In the genomic region with DNA sequence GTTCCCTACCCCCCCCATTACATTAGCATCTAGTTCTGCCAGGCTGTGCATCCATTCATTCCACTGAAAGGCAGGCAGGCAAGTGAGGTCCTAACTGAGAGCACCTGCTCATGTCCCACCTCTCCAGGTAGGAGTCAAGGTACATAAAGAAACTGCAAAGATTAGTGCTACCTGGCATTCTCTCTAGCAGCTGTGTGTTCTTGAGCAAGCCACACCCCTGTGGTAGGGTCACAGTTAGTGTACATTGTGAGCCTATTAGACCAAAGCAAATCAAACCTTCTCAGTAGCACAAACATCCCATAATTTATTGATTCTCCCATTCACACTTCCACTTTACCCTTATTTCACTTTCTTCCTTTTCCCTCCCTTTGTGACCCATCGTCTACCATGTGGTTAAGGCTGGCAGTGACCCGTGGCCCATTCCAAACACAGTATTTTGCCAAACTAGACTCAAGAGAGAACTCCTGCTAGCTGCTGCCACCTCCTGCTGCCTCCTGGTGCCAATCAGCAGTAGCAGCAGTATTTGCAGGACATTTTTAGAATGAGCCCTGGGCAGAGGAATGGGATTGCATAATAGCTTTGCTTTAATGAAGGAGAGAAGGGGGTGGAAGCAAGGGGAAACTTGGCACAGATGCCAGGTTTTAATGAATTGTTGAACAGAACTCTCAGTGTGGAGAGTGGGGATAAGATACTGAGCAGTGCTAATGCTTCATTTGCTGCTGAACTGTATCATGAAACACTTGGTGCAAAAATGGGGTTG, we compare ENCODE assay signal across 8 mouse cellular contexts.
A peak's percentile ranks its signal among the peaks of the same experiment; 100 is the strongest.
DNase-seq lines count a peak whose midpoint lies in the region; ATAC-seq and TF ChIP-seq lines count a peak whose summit lies in the region.

No protein-coding gene starts in this region.

- WGBS in forebrain, embryonic 11.5 days = 76% methylated on average over 2 of the region's 2 CpGs
- 80% methylated on average over 2 of the region's 2 CpGs for WGBS in forebrain, embryonic 10.5 days
- WGBS in midbrain, postnatal 0 days = 44% methylated on average over 2 of the region's 2 CpGs

- H3K36me3 ChIP-seq in forebrain, embryonic 11.5 days (ENCODE audit: control insufficient read depth, insufficient read depth, low read length) = no peaks in the 10 kb centered on the region
- no peaks in the 10 kb centered on the region for H3K36me3 ChIP-seq in forebrain, embryonic 10.5 days (replicated peaks)
- H3K36me3 ChIP-seq in midbrain, postnatal 0 days (ENCODE audit: insufficient read depth, low read length) = no peaks in the 10 kb centered on the region

- H3K4me2 ChIP-seq in forebrain, embryonic 11.5 days (ENCODE audit: low read depth, low read length, severe bottlenecking) = no peak overlapping the region
- H3K4me2 ChIP-seq in midbrain, postnatal 0 days (ENCODE audit: low read depth, low read length, poor library complexity, severe bottlenecking) = no peak overlapping the region

- no peak overlapping the region for H3K9ac ChIP-seq in forebrain, embryonic 11.5 days (ENCODE audit: low read length)
- H3K9ac ChIP-seq in midbrain, postnatal 0 days (replicated peaks; ENCODE audit: low read length, poor library complexity, severe bottlenecking) = no peak overlapping the region

- no peak overlapping the region for H3K4me3 ChIP-seq in forebrain, embryonic 11.5 days (ENCODE audit: low read depth, low read length)
- H3K4me3 ChIP-seq in forebrain, embryonic 10.5 days = no peak overlapping the region
- no peak overlapping the region for H3K4me3 ChIP-seq in midbrain, postnatal 0 days (ENCODE audit: low read depth, low read length)

- no peak for DNase-seq in forebrain, embryonic 11.5 days (ENCODE audit: low spot score)
- no peak for DNase-seq in forebrain, embryonic 10.5 days (ENCODE audit: extremely low spot score, low spot score)
- DNase-seq in cerebellum, postnatal 10 days = peak; percentile 11 to 28
- peak; percentile 12 to 27 for DNase-seq in kidney, postnatal 36 days
- DNase-seq in midbrain, postnatal 0 days (ENCODE audit: low spot score) = peak; percentile 82
- DNase-seq in testis, postnatal 14 days (ENCODE audit: low spot score) = no peak
- no peak for DNase-seq in lung, postnatal 10 days
- DNase-seq in heart, postnatal 4 days = no peak

- no peaks in the 10 kb centered on the region for H3K9me3 ChIP-seq in forebrain, embryonic 11.5 days (ENCODE audit: control insufficient read depth, low read length)
- H3K9me3 ChIP-seq in forebrain, embryonic 10.5 days = no peaks in the 10 kb centered on the region
- H3K9me3 ChIP-seq in midbrain, postnatal 0 days (ENCODE audit: low read length) = no peaks in the 10 kb centered on the region

- no peaks in the 10 kb centered on the region for H3K4me1 ChIP-seq in forebrain, embryonic 11.5 days (replicated peaks; ENCODE audit: control insufficient read depth, insufficient read depth, low read length)
- H3K4me1 ChIP-seq in forebrain, embryonic 10.5 days = no peaks in the 10 kb centered on the region
- no peaks in the 10 kb centered on the region for H3K4me1 ChIP-seq in midbrain, postnatal 0 days (ENCODE audit: insufficient read depth, low read length)

- TF ChIP-seq CTCF in midbrain, postnatal 0 days (IDR thresholded peaks at IDR 0.05) = peak; percentile 65

- H3K27ac ChIP-seq in forebrain, embryonic 11.5 days (ENCODE audit: low read depth, low read length) = no peak overlapping the region
- H3K27ac ChIP-seq in forebrain, embryonic 10.5 days = no peak overlapping the region
- no peak overlapping the region for H3K27ac ChIP-seq in midbrain, postnatal 0 days (ENCODE audit: low read depth, low read length)

- no peaks in the 10 kb centered on the region for H3K27me3 ChIP-seq in forebrain, embryonic 11.5 days (ENCODE audit: control insufficient read depth, insufficient read depth, low read length)
- H3K27me3 ChIP-seq in forebrain, embryonic 10.5 days (ENCODE audit: poor library complexity, severe bottlenecking) = no peaks in the 10 kb centered on the region
- H3K27me3 ChIP-seq in midbrain, postnatal 0 days (ENCODE audit: insufficient read depth, low read length) = no peaks in the 10 kb centered on the region

- peak; percentile 64 for ATAC-seq in forebrain, embryonic 11.5 days (replicated peaks; ENCODE audit: low FRiP score)
- ATAC-seq in midbrain, postnatal 0 days (ENCODE audit: low FRiP score) = peak; percentile 79

Comparison
In these comparisons a context has a peak if more than half of its experiments do, and no peak if none do; other contexts are left out.
1. DNase-seq: peak in cerebellum, postnatal 10 days (2 of 2), kidney, postnatal 36 days (2 of 2) and midbrain, postnatal 0 days (single experiment); none in forebrain, embryonic 11.5 days (single experiment), forebrain, embryonic 10.5 days (single experiment), testis, postnatal 14 days (single experiment), lung, postnatal 10 days (single experiment) and heart, postnatal 4 days (single experiment).